Mouse (Mus musculus) thymus, postnatal 0 days (tissue): ENCODE data around the gene Ccng1. TPM values are rescaled to one million over a fixed set of nuclear protein-coding genes. Genes with fewer than 3 reads are reported as not detected.
"Not testable (repeated sequence)": the region's sequence is repeated elsewhere in the genome, so short reads cannot be mapped to it uniquely, and the experiment has no call there.

ENCODE experiments used
- DNase-seq: peaks from one replicate; pipeline ENCODE4 v3.0.0-alpha.2; 2015; ENCODE audit warnings: low spot score
- polyA plus RNA-seq: library from polyadenylated mRNA; unstranded; fragments of >200 nt; fragmentation: Nextera tagmentation; extraction: Ambion mirVana; gene quantifications from 2 replicates; pipeline ENCODE4 v1.2.1, GENCODE M21; 2015

The Ccng1 gene
- polyA plus RNA-seq, 1 experiment from 2014 or later: 49.5 TPM

GRCm38 (mm10) chr11:40732997-40733338, 22.1 kb downstream of the Ccng1 start:
- DNase-seq: no peak

- DNase-seq: no peak
Measured at GRCm38 (mm10) chr11:40718324-40718723, 36.8 kb downstream of the Ccng1 start.

GRCm38 (mm10) chr11:40715524-40715923, 39.6 kb downstream of the Ccng1 start:
- DNase-seq: no peak

GRCm38 (mm10) chr11:40713858-40714257, 41.3 kb downstream of the Ccng1 start:
- no peak for DNase-seq

- not testable (repeated sequence) for DNase-seq
Measured at GRCm38 (mm10) chr11:40709899-40710298, 45.2 kb downstream of the Ccng1 start.

Other genes starting within 250 kb of the Ccng1 start
- gene Mat2b, start 60.1 kb downstream of the Ccng1 start, polyA plus RNA-seq: 133 and 139 TPM in 2 replicates
- gene Hmmr, start 21.9 kb downstream of the Ccng1 start, polyA plus RNA-seq: 47.1 and 51.6 TPM in 2 replicates
- gene Nudcd2, start 21.6 kb downstream of the Ccng1 start, polyA plus RNA-seq: 144 and 146 TPM in 2 replicates